Mouse (Mus musculus): ENCODE results near the gene Abcd2.

DNA sequence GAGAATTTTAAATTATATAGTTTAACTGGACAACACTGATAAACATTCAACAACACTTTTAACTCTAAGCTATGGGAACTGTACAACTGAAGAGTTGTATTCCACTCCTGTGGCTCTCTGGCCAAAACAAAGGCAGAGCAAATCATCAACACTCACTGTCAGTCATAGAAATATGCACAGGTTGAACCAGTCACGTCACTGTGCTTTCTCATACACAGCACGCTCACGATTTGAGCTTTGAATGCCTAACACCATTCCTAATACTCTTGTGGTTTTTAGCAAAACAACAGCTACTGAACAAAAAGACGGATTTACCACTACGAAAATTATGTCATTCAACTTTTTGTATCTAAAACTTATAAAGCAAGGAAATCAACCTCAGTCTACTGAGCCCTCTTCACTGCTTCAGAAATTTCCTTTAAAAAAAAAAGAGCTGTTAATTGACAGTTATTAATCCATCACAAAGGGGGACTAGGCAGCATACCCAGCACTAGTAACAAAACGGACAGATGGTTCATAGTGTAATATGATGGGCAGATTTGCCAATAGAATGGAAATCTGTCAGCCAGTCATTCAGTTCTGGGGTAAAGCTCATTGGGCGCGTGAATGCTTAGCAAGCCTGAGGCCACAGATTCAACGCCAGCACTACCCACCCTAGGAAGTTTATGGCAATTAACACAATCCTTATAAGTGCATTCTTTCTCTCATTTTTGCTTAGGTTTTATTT lies 20.8 kb downstream of the Abcd2 start:
- TF ChIP-seq CTCF (IDR thresholded peaks at IDR 0.05; ENCODE audit: insufficient read depth, low read depth, low read length) (no peak), POLR2A (IDR thresholded peaks at IDR 0.05; ENCODE audit: insufficient read depth, low read depth, low read length) (no peak)

Measured in olfactory bulb, adult 2 months (tissue).